8 mouse cellular contexts compared by ENCODE assay signal in genomic region chr1:153185828-153186803, GRCm38 (mm10). TPM values are rescaled to one million over a fixed set of nuclear protein-coding genes. Genes with fewer than 3 reads are reported as not detected.
DNase-seq lines count a peak whose midpoint lies in the region; ATAC-seq and TF ChIP-seq lines count a peak whose summit lies in the region.

TSS of gene Lamc2 (minus strand) at chr1:153186447.

- no peaks in the 10 kb centered on the region for H3K79me2 ChIP-seq in myocyte (ENCODE audit: control insufficient read depth, insufficient read depth)

- peak within 1 kb of the TSS; percentile 23 for H3K9ac ChIP-seq in embryonic facial prominence, embryonic 11.5 days (replicated peaks; ENCODE audit: low read length)
- H3K9ac ChIP-seq in hindbrain, embryonic 15.5 days: peak within 1 kb of the TSS; percentile 39
- peak within 1 kb of the TSS; percentile 26; the same call in 1 of the 2 replicates for H3K9ac ChIP-seq in limb, embryonic 15.5 days

- DNase-seq in spleen, adult 2 months (ENCODE audit: low read depth in 1 of 2, low spot score in 2 of 2): no peak
- no peak for DNase-seq in spleen, postnatal 4 days (ENCODE audit: low spot score in 2 of 2)
- peak; percentile 49 for DNase-seq in embryonic facial prominence, embryonic 11.5 days (ENCODE audit: low spot score)
- DNase-seq in layer of hippocampus, adult 8-10 months (ENCODE audit: low spot score in 2 of 2): no peak

- peaks cover 6% of the 10 kb centered on the region for H3K4me1 ChIP-seq in spleen, adult 2 months (ENCODE audit: control insufficient read depth, insufficient read depth, insufficient read length)
- H3K4me1 ChIP-seq in embryonic facial prominence, embryonic 11.5 days (ENCODE audit: control insufficient read depth, insufficient read depth, low read length): no peaks in the 10 kb centered on the region; the same call in 1 of the 2 replicates
- peaks cover 12% of the 10 kb centered on the region for H3K4me1 ChIP-seq in hindbrain, embryonic 15.5 days (replicated peaks)
- H3K4me1 ChIP-seq in limb, embryonic 15.5 days: peaks cover 15% of the 10 kb centered on the region

- ATAC-seq in embryonic facial prominence, embryonic 11.5 days (replicated peaks; ENCODE audit: insufficient number of reproducible peaks, low FRiP score, low TSS enrichment, low read depth): peak; percentile 58; the same call in 1 of the 2 replicates
- peak; percentile 83 for ATAC-seq in hindbrain, embryonic 15.5 days (ENCODE audit: low FRiP score, low read depth)
- 0 out of 2 replicates have a peak, but pooled peaks have one; percentile 58 for ATAC-seq in limb, embryonic 15.5 days (ENCODE audit: insufficient number of reproducible peaks, low FRiP score, low TSS enrichment, low read depth)
- no peak for ATAC-seq in monocyte, adult 5-6 weeks (replicated peaks; ENCODE audit: insufficient number of reproducible peaks, low FRiP score, low TSS enrichment, poor library complexity, severe bottlenecking)

- 8% methylated on average over 45 of the region's 46 CpGs for WGBS in spleen, adult 2 months
- WGBS in embryonic facial prominence, embryonic 11.5 days: 3% methylated on average over 45 of the region's 46 CpGs
- 4% methylated on average over 44 of the region's 46 CpGs for WGBS in hindbrain, embryonic 15.5 days
- 2% methylated on average over 45 of the region's 46 CpGs for WGBS in limb, embryonic 15.5 days

- peaks cover 8% of the 10 kb centered on the region for H3K27me3 ChIP-seq in spleen, adult 2 months (ENCODE audit: control insufficient read depth, insufficient read depth, low read length)
- peaks cover 16% of the 10 kb centered on the region for H3K27me3 ChIP-seq in embryonic facial prominence, embryonic 11.5 days (ENCODE audit: control insufficient read depth, insufficient read depth, low read length)
- peaks cover 29% of the 10 kb centered on the region for H3K27me3 ChIP-seq in hindbrain, embryonic 15.5 days
- H3K27me3 ChIP-seq in limb, embryonic 15.5 days: peaks cover 17% of the 10 kb centered on the region
- no peaks in the 10 kb centered on the region for H3K27me3 ChIP-seq in myocyte (ENCODE audit: control insufficient read depth, insufficient read depth, insufficient read length)

- no peak within 1 kb of the TSS for H3K27ac ChIP-seq in spleen, adult 2 months (ENCODE audit: insufficient read depth, low read length)
- H3K27ac ChIP-seq in embryonic facial prominence, embryonic 11.5 days (replicated peaks; ENCODE audit: low read depth, low read length): no peak within 1 kb of the TSS
- no peak within 1 kb of the TSS for H3K27ac ChIP-seq in hindbrain, embryonic 15.5 days (replicated peaks)
- H3K27ac ChIP-seq in limb, embryonic 15.5 days: peak within 1 kb of the TSS; percentile 47

- no peak within 1 kb of the TSS for H3ac ChIP-seq in myocyte (ENCODE audit: control insufficient read depth, insufficient read length)

- H3K9me3 ChIP-seq in embryonic facial prominence, embryonic 11.5 days (replicated peaks; ENCODE audit: control insufficient read depth, low read length): no peaks in the 10 kb centered on the region
- no peaks in the 10 kb centered on the region for H3K9me3 ChIP-seq in hindbrain, embryonic 15.5 days
- H3K9me3 ChIP-seq in limb, embryonic 15.5 days: no peaks in the 10 kb centered on the region

- no peaks in the 10 kb centered on the region for H3K36me3 ChIP-seq in spleen, adult 2 months (ENCODE audit: control insufficient read depth, insufficient read depth, low read length)
- H3K36me3 ChIP-seq in embryonic facial prominence, embryonic 11.5 days (replicated peaks; ENCODE audit: control insufficient read depth, insufficient read depth, low read depth, low read length): no peaks in the 10 kb centered on the region
- no peaks in the 10 kb centered on the region for H3K36me3 ChIP-seq in hindbrain, embryonic 15.5 days
- no peaks in the 10 kb centered on the region for H3K36me3 ChIP-seq in limb, embryonic 15.5 days
- H3K36me3 ChIP-seq in myocyte (ENCODE audit: control insufficient read depth, insufficient read depth): no peaks in the 10 kb centered on the region

- peak within 1 kb of the TSS; percentile 22; the same call in 1 of the 2 replicates for H3K4me3 ChIP-seq in spleen, adult 2 months (ENCODE audit: extremely low read depth, insufficient read depth, insufficient read length)
- peak within 1 kb of the TSS; percentile 32 for H3K4me3 ChIP-seq in embryonic facial prominence, embryonic 11.5 days (ENCODE audit: low read depth, low read length)
- H3K4me3 ChIP-seq in hindbrain, embryonic 15.5 days: peak within 1 kb of the TSS; percentile 45
- H3K4me3 ChIP-seq in limb, embryonic 15.5 days: peak within 1 kb of the TSS; percentile 45
- no peak within 1 kb of the TSS for H3K4me3 ChIP-seq in myocyte

- no peak for TF ChIP-seq POLR2A in spleen, adult 2 months (IDR thresholded peaks at IDR 0.05; ENCODE audit: low read depth, low read length)
- no peak for TF ChIP-seq POLR2A in myocyte (IDR thresholded peaks at IDR 0.05; ENCODE audit: insufficient read length, low read depth)

- no peak for TF ChIP-seq CTCF in spleen, adult 2 months (IDR thresholded peaks at IDR 0.05; ENCODE audit: extremely low read depth, insufficient read depth, insufficient read length, insufficient replicate concordance)

- peak within 1 kb of the TSS; percentile 76 for H3K4me2 ChIP-seq in embryonic facial prominence, embryonic 11.5 days (ENCODE audit: low read depth, low read length)
- peak within 1 kb of the TSS; percentile 86 for H3K4me2 ChIP-seq in hindbrain, embryonic 15.5 days
- H3K4me2 ChIP-seq in limb, embryonic 15.5 days: peak within 1 kb of the TSS; percentile 85
- H3K4me2 ChIP-seq in myocyte (ENCODE audit: low read depth): no peak within 1 kb of the TSS

TF ChIP-seq in myocyte, 11 proteins besides CTCF, POLR2A, EP300 and RAD21:
- no peak for TF ChIP-seq MAX (IDR thresholded peaks at IDR 0.05; ENCODE audit: low read depth)
- no peak for TF ChIP-seq USF1 (IDR thresholded peaks at IDR 0.05; ENCODE audit: low read depth)
- TF ChIP-seq CEBPB (IDR thresholded peaks at IDR 0.05; ENCODE audit: insufficient read depth, poor library complexity, severe bottlenecking): no peak
- no peak for TF ChIP-seq TCF3 (IDR thresholded peaks at IDR 0.05; ENCODE audit: insufficient read length, low read depth)
- no peak for TF ChIP-seq MYOG (IDR thresholded peaks at IDR 0.05; ENCODE audit: control insufficient read depth in 1 of 3, insufficient read depth in 1 of 3, insufficient read length in 2 of 3, low read depth in 2 of 3)
- no peak for TF ChIP-seq MYOD1 (IDR thresholded peaks at IDR 0.05; ENCODE audit: control insufficient read depth in 1 of 3, insufficient read length in 2 of 3, low read depth in 2 of 3)
- TF ChIP-seq REST (IDR thresholded peaks at IDR 0.05; ENCODE audit: insufficient read depth, insufficient read length): no peak
- TF ChIP-seq TCF12 (IDR thresholded peaks at IDR 0.05; ENCODE audit: insufficient read depth, poor library complexity, severe bottlenecking): no peak

RNA-seq across cellular contexts. Expression of gene Lamc2, which starts in this region (rescaled TPM):
- polyA plus RNA-seq in spleen, adult 2 months (2012; rRNA removed): 0.32 and 0.43 TPM in 2 replicates
- 4.0 and 4.6 TPM in 2 replicates for polyA plus RNA-seq in embryonic facial prominence, embryonic 11.5 days (2014; fragmentation: Nextera tagmentation; extraction: Ambion mirVana)
- 1.8 and 2.8 TPM in 2 replicates for polyA plus RNA-seq in hindbrain, embryonic 15.5 days (2015; fragmentation: Nextera tagmentation; extraction: Ambion mirVana)
- polyA plus RNA-seq in limb, embryonic 15.5 days (2015; fragmentation: Nextera tagmentation; extraction: Ambion mirVana): 12.1 and 12.2 TPM in 2 replicates
- polyA plus RNA-seq in myocyte (2012; fragmentation: generic; extraction: Trizol): 10.2 TPM
- total RNA-seq in monocyte, adult 5-6 weeks (2017): not detected in 3 replicates
- total RNA-seq in layer of hippocampus, adult 8-10 months (2022): 1 to 10 TPM; 2.3 to 4.6 (median 2.7) TPM
